Mouse (Mus musculus) T-cell, adult 66 days (primary cell): ENCODE measurements around the gene Lrrc63. TPM values are rescaled to one million over a fixed set of nuclear protein-coding genes. Genes with fewer than 3 reads are reported as not detected.

Source experiments
- total RNA-seq, 2 experiments: library from RNA; stranded (reverse); gene quantifications; 3 replicates in 1 of 2; 4 replicates in 1 of 2; pipeline ENCODE4 v1.2.4; 2023

Gene Lrrc63
- total RNA-seq = not detected

GRCm38 (mm10) chr14:75130501-75131318 lies at the start of gene Lrrc63, which contains the start of gene Lcp1:
TSS of gene Lrrc63 (minus strand) at chr14:75130881.
TSS of gene Lcp1 (plus strand) at chr14:75131101.

Other genes starting within 250 kb of the Lrrc63 start
- gene Lrch1, start 183.0 kb downstream of the Lrrc63 start, total RNA-seq = 10 to 100 TPM; 58.0 to 69.4 TPM
- gene Rubcnl, start 114.9 kb downstream of the Lrrc63 start, total RNA-seq = 1 to 10 TPM in 1 of 2 experiments, under 1 TPM in 1; 0.59 to 1.9 TPM
- gene Lcp1, start 220 bp upstream of the Lrrc63 start, total RNA-seq = 100 to 1,000 TPM; 516 to 547 TPM
- not detected for gene Cpb2, start 111.4 kb upstream of the Lrrc63 start, total RNA-seq
- gene Zc3h13, start 153.5 kb upstream of the Lrrc63 start, total RNA-seq = 10 to 100 TPM; 48.9 to 59.7 TPM